Mouse (Mus musculus) small intestine, adult 2 months (tissue): Measurements from ENCODE around the gene Nr2f2.

ENCODE experiments used
- CTCF ChIP-seq: fragments of 200-500 bp; IDR thresholded peaks from 2 replicates; pipeline ENCODE4 v1.5.1; 2012; ENCODE audit warnings: low read depth, mild to moderate bottlenecking, control low read depth, inconsistent platforms, low read length, moderate library complexity, mixed read lengths; ENCODE audit not compliant: insufficient replicate concordance, insufficient read length; ENCODE audit errors: extremely low read depth
- POLR2A ChIP-seq: fragments of 200-500 bp; IDR thresholded peaks from 2 replicates; pipeline ENCODE4 v1.6.1; 2012; ENCODE audit warnings: low read depth, mild to moderate bottlenecking, control low read depth, inconsistent platforms, low read length, moderate library complexity

GRCm38 (mm10) chr7:70348064-70348976 lies 18.2 kb downstream of the Nr2f2 start:
- TF ChIP-seq POLR2A (no peak), CTCF (no peak)
